Mouse (Mus musculus): ENCODE measurements around the gene Stx8.

Gene Stx8

DNA sequence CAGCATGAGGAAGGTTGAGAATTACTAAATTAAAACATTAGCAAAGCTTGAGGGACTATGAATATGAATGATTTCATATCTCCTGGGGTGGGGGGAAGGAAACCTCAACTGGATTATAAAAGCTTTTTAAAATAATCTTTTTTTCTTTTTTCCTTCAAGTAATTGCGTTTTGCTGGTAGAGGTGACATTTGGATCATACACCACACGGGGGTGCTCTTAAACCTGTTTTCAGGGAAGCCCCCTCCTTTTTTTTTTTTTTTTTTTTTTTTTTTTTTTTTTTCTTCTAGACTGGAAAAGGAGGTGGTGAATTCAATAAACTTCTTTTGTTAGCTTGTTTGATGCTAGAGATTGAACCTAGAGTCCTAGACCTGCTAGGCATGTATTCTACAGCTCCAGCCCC lies 9.3 kb downstream of the Stx8 start:
- peak; percentile 50 for DNase-seq (ENCODE audit: low read depth)

DNA sequence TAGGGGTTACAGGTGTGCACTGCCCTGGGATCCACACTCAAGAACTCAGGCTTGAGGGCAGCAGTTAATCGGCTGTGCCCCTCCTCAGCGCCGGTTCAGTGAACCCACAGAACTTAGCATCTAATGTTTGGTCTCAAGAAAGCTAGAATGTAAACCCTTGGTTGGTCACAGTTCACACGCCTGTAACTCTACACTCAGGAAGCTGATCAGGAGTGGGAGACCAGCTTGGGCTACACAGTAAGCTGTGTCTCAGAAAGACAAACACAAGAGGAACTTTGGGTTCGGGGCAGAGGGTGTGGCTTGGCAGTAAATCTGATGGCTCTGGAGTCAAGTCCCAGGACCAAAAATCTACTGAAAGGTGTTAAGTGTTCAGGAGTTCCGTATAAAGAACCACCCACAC lies 17.6 kb downstream of the Stx8 start:
- DNase-seq (ENCODE audit: low read depth), result no peak

DNA sequence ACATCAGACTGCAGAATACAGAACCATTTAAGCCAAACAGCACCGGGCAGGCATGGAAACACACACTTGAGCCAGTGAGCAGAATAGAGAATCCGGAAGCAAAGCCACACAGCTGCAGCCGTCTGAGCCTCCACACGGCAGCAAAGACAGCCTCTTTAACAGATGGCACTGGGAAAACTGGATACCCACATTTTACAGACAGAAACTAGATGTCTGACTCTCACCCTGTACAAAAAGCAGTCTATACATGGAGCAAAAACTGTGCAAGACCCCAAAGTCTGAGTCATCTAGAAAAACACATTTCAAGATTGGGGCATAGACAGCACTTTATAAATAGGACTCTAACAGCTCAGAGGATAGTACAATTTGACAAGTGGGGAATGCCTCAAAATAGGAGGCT lies 25.2 kb downstream of the Stx8 start:
- no peak for DNase-seq (ENCODE audit: low read depth)

DNA sequence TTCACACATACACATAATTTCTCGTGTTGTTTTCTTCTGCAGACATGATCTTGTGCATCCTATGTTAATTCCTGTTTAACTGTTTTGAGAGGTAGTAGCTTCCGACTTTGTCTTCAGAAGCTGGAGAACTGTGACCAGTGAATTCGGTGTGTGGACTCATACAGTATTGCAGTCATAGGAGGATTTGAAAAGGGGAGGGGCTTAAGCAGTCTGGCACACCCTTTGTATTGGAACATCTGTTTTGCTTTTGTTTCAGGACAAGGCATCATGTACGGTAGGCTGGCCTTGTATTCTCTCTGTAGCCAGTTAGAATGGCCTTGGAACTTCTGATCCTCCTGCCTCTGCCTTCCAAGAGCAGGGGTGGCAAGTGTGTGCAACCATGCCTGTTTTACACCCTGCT lies 30.0 kb downstream of the Stx8 start:
- no peak for DNase-seq (ENCODE audit: low read depth)

DNA sequence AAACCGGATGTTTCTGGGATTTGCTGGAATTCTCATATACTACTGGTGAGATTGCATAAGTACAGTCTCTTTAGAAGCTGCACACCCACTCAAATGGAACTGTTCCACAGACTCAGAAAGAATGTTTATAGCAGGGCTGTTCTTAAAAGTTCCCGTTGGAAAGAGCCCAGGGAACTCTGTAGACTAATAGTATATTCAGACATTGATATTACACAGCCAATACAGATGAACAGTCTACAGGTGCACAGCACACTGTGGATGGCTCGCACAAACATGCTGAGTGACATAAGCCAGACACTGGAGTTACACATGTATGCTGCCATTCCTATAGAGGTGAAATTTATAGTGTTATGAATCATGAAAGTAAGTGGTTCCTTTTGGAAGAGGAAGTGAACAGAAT lies 32.9 kb downstream of the Stx8 start:
- no peak for DNase-seq (ENCODE audit: low read depth)

DNA sequence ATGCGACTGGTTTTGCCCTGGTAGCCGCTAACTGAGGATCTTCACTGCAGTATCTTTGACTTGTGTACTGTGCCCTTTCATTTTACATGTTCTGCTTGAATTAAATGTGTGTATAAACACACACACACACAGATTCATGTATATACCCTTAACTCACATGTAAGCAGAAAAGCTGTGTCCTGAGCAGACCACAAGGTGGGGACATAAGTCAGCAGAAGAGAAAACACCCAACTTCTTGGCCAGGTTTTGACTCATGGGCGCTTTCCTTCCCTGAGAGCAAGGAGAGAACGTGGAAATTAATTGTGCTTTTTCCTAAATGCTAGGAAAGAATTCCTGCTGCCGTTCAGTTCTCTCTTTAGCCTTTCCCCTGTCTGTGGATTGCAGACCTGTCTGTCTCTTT lies 33.6 kb downstream of the Stx8 start:
- DNase-seq (ENCODE audit: low read depth), result peak; percentile 29

GRCm38 (mm10) chr11:68004191-68004590 lies 38.2 kb downstream of the Stx8 start:
- DNase-seq (ENCODE audit: low read depth), result peak; percentile 46

DNA sequence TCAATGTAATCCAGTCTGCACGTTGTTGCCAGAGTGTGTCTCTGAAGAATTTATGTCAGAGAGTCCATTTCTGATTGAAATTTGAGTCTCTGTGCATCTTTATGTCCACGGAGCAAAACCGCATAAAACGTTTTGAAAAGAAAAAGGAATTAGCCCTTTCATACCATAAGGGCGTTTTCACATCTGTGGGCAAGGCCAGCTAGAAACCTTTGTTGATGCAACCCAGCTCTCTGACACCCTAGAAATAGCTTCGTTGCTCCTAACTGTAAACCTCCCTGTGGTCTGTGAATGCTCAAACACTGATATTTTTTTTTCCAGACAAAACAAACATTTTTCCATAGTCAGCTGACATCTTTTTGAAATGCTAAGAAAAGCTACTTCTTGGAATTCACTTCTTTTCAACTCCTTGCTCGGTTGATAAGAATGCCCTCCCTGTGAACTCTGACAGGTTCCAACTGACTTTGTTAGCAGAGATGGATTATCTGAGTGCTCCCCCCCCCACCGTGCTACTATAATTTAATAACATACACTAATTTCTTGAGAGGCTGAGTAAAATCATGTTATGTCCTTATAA lies 40.3 kb downstream of the Stx8 start:
- DNase-seq (ENCODE audit: low read depth), result no peak

- no peak for DNase-seq (ENCODE audit: low read depth)
Observed at GRCm38 (mm10) chr11:68007645-68008044, 41.7 kb downstream of the Stx8 start.

- no peak for DNase-seq (ENCODE audit: low read depth)
Observed at GRCm38 (mm10) chr11:68009377-68009776, 43.4 kb downstream of the Stx8 start.

- DNase-seq (ENCODE audit: low read depth), result no peak
Observed at GRCm38 (mm10) chr11:68012207-68012606, 46.2 kb downstream of the Stx8 start.

GRCm38 (mm10) chr11:68018191-68018590 lies 52.2 kb downstream of the Stx8 start:
- DNase-seq (ENCODE audit: low read depth), result peak; percentile 23

GRCm38 (mm10) chr11:68019156-68019555 lies 53.2 kb downstream of the Stx8 start:
- DNase-seq (ENCODE audit: low read depth), result no peak

DNA sequence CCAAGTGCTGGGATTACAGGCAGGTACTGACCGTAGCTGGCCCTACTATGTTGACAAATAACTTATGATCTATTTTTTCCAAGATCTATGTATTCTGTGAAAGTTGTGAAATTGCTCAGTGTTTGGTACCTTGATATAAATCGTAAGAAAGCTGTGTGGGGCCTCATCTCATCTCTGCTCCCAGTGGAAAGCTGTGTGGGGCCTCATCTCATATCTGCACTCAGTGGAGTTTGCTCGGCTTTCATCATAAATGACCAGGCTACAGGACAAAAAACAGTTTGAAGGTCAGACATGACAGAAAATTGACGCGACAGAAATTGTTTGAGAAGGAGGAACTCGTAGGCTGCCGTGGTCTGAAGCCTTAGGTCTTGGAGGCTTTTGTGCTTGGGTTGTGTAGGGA lies 56.0 kb downstream of the Stx8 start:
- no peak for DNase-seq (ENCODE audit: low read depth)

- no peak for DNase-seq (ENCODE audit: low read depth)
Observed at GRCm38 (mm10) chr11:68022895-68023294, 56.9 kb downstream of the Stx8 start.

DNA sequence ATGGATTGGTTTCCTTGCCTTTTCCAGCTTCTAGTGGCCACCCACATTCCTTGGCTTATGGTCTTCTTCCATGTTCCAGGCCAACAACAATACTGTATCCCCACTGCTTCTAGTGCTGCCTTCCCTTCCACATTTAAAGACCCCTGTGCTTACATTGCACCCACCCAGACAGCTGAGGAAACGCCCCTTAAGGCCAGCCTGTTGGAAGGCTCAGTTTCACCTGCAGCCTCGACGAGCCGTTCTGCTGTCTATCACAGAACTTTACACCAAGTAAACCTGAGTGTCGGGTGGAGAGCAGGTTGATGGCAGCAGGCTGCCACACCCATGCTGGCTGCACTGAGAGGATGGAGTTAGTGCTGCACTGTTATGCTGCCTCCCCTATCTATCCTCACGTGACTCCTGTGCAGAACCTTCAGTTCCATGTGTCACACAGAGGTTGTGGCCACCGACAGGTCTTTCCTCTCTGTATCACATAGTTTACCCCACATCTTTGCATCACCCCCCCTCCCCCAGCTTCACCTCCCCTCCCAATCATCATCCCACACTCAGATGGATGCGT lies 57.9 kb downstream of the Stx8 start:
- no peak for DNase-seq (ENCODE audit: low read depth)

GRCm38 (mm10) chr11:68026590-68026989 lies 60.6 kb downstream of the Stx8 start:
- DNase-seq (ENCODE audit: low read depth), result peak; percentile 9

GRCm38 (mm10) chr11:68029079-68029478 lies 63.1 kb downstream of the Stx8 start:
- DNase-seq (ENCODE audit: low read depth), result no peak

GRCm38 (mm10) chr11:68029871-68030270 lies 63.9 kb downstream of the Stx8 start:
- no peak for DNase-seq (ENCODE audit: low read depth)

GRCm38 (mm10) chr11:68030771-68031170 lies 64.8 kb downstream of the Stx8 start:
- DNase-seq (ENCODE audit: low read depth), result peak; percentile 73

GRCm38 (mm10) chr11:68032448-68032847 lies 66.5 kb downstream of the Stx8 start:
- peak; percentile 53 for DNase-seq (ENCODE audit: low read depth)

DNA sequence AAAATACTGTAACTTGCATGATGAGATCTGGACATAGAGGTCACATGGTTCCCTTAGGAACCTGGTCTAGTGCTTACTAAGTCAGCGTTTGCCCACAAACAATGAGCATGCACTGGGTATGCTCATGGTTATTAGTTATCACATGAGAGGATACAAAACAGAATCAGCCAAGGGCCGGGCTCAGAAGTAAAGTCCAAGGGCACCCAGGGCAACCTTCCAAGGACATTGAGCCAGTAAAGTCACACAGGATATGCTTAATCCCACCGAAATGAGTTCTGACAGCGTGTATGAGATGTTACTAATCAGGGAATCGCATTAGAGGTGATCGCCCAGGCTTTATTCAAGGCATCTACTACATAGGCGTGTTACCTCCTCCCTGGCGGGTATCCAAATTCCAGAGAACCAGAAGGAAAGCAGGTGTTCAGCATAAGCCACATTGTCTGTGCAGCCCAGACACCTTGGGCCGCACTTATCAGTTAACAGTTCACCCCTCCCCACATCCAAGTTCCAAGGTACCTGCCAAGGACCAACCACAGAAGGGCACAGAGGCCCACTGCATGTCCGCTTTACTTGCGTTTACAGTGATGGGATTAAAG lies 67.4 kb downstream of the Stx8 start:
- DNase-seq (ENCODE audit: low read depth), result no peak

DNA sequence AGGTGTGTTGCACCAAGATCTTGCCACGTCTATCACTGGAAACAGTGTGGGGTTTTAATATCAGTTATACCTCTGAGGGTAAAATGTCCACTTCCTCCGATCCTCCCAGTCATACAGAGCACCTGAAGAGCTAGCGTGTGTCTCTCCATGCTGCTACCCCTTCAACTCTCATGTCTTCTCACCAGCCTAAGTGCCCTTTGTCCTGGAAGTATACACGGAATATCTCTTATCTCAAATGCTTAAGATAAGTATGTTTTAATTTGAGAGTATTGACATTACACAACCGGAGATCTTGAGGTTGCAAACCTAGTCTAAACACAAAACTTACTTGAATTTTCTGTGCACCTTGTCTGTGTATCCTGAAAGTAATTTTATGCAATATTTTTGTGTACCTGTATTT lies 68.4 kb downstream of the Stx8 start:
- no peak for DNase-seq (ENCODE audit: low read depth)

GRCm38 (mm10) chr11:68035303-68035891 lies 69.4 kb downstream of the Stx8 start:
- no peak for DNase-seq (ENCODE audit: low read depth)

Data from 416B (cell line).